Mouse (Mus musculus) lung, postnatal 0 days (tissue): ENCODE results near the gene Usp21. TPM values are rescaled to one million over a fixed set of nuclear protein-coding genes. Genes with fewer than 3 reads are reported as not detected.

Source experiments
- ATAC-seq: fragments of 200-750 bp; cut with Nextera tagmentation; 2 replicates; pipeline ENCODE4 v1.8.0; 2017; ENCODE audit warnings: moderate library complexity
- DNase-seq: peaks from one replicate; pipeline ENCODE4 v3.0.0-alpha.2; 2016; ENCODE audit warnings: low spot score
- H3K27ac ChIP-seq: fragments of 300-500 bp; sonication (generic); 2 replicates; pipeline ENCODE4 v1.5.1; 2014; ENCODE audit warnings: antibody characterized with exemption, mild to moderate bottlenecking, low read length, mixed read lengths
- H3K27me3 ChIP-seq: fragments of 300-500 bp; sonication (generic); replicated peaks from 2 replicates; pipeline ENCODE4 v1.6.1; 2014; ENCODE audit warnings: low read length, mixed read lengths; ENCODE audit not compliant: insufficient read depth
- H3K36me3 ChIP-seq: fragments of 300-500 bp; sonication (generic); 2 replicates; pipeline ENCODE4 v1.6.1; 2014; ENCODE audit warnings: low read length, mixed read lengths; ENCODE audit not compliant: insufficient read depth
- H3K4me1 ChIP-seq: fragments of 300-500 bp; sonication (generic); 2 replicates; pipeline ENCODE4 v1.6.1; 2014; ENCODE audit warnings: antibody characterized with exemption, low read depth, low read length, mixed read lengths; ENCODE audit not compliant: insufficient read depth
- H3K4me2 ChIP-seq: fragments of 300-500 bp; sonication (generic); replicated peaks from 2 replicates; pipeline ENCODE4 v1.6.1; 2014; ENCODE audit warnings: low read depth, mild to moderate bottlenecking, low read length, moderate library complexity, mixed read lengths
- H3K4me3 ChIP-seq: fragments of 300-500 bp; sonication (generic); 2 replicates; pipeline ENCODE4 v1.5.1; 2014; ENCODE audit warnings: low read depth, low read length
- H3K9ac ChIP-seq: fragments of 300-500 bp; sonication (generic); replicated peaks from 2 replicates; pipeline ENCODE4 v1.6.1; 2014; ENCODE audit warnings: low read depth, mild to moderate bottlenecking
- H3K9me3 ChIP-seq: fragments of 300-500 bp; sonication (generic); 2 replicates; pipeline ENCODE4 v1.6.1; 2016; ENCODE audit warnings: low read length, mixed read lengths
- CTCF ChIP-seq: IDR thresholded peaks from 2 replicates; pipeline ENCODE4 v1.5.1; 2016; ENCODE audit warnings: antibody characterized with exemption, mild to moderate bottlenecking
- EP300 ChIP-seq: IDR thresholded peaks from 2 replicates; pipeline ENCODE4 v1.6.1; 2016; ENCODE audit warnings: antibody characterized with exemption, mild to moderate bottlenecking, control low read depth
- WGBS: fragments of 180-500 bp; shearing (Covaris S2); extraction: QIAGEN DNeasy Blood & Tissue Kit; methylation state at CpG from one replicate; pipeline ENCODE4 v1.1.7; 2014; 5-methylcytosine and 5-hydroxymethylcytosine counted together
- polyA plus RNA-seq: library from polyadenylated mRNA; unstranded; fragments of >200 nt; fragmentation: Nextera tagmentation; extraction: Ambion mirVana; gene quantifications from 2 replicates; pipeline ENCODE4 v1.2.1, GENCODE M21; 2015

Gene Usp21
- polyA plus RNA-seq, 1 experiment from 2014 or later, result 38.3 TPM

DNA sequence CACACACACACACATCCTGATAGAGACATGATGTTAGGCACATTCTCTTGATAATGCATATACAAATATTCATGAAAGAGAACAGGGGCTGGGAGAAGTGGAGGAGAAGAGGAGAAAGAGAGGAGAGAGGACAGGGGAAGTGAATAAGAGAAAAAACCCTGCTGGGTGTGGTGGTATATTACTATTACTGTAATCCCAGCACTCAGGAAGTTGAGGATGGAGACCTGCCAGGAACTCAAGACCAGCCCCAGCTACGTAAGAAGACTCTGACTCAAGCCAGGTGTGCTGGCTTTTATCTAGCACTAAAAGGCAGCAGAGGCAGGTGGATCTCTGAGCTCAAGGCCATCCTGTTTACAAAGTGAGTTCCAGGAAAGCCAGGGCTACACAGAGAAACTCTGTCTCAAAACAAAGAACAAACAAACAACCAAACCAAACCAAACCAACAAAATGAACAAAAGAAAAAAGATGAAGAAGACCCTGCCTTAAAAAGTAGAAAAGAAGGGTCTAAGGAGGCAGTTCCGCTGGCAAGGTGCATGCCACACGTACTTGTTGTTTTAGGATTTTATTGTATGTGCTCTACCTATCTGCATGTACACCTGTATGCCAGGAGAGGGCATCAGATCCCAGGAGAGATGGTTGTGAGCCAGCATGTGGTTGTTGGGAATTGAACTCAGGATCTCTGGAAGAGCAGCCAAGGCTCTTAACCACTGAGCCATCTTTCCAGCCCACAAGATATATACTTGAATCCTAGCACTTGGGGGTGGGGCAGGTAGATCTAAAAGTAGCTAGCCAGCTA, 23.9 kb downstream of the Usp21 start:
- DNase-seq (peak; percentile 67), ATAC-seq (peak; percentile 5; the same call in 1 of the 2 replicates)
- no peak overlapping the region for H3K4me2 ChIP-seq
- no peak overlapping the region for H3K4me3 ChIP-seq
- H3K9me3 ChIP-seq, result no peaks in the 10 kb centered on the region
- H3K9ac ChIP-seq, result no peak overlapping the region
- no peaks in the 10 kb centered on the region for H3K27me3 ChIP-seq
- peak overlapping the region; percentile 72 for H3K27ac ChIP-seq
- peaks cover 7% of the 10 kb centered on the region; the same call in 1 of the 2 replicates for H3K4me1 ChIP-seq
- TF ChIP-seq EP300, result 0 out of 2 replicates have a peak, but pooled peaks have one; percentile 25
- peak; percentile 54 for TF ChIP-seq CTCF
- WGBS, result 62% methylated on average over 3 of the region's 3 CpGs
- no peaks in the 10 kb centered on the region for H3K36me3 ChIP-seq

DNA sequence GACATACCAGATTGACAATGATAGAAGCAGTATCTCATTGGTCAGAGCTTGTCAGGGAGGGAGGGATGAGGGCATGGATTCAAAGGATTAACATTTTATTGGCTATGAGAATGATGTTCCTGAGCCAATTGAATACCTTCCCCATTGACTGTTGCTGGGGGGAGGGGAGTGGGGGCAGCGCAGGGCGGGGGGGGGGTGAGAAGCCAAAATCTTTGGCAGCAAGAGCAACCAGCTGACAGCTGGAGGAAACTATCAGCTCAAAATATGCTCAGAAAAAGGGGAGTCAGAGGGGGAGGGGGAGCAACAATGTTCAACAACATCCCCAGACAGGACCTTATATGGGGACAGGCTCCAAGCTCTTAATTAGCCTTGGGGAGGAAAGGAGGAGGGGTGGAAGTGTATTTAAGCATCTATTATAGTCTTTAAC, 24.6 kb downstream of the Usp21 start:
- Histone ChIP-seq H3K9ac (no peak overlapping the region), H3K4me2 (peak overlapping the region; percentile 36; the same call in 1 of the 2 replicates), H3K27ac (peak overlapping the region; percentile 72), H3K4me1 (peaks cover 7% of the 10 kb centered on the region; the same call in 1 of the 2 replicates), H3K9me3 (no peaks in the 10 kb centered on the region), H3K4me3 (no peak overlapping the region), H3K36me3 (no peaks in the 10 kb centered on the region), H3K27me3 (no peaks in the 10 kb centered on the region)
- TF ChIP-seq CTCF, result no peak
- peak; percentile 90 for ATAC-seq
- WGBS, result 0% methylated on average over 1 of the region's 2 CpGs
- DNase-seq, result peak; percentile 94

DNA sequence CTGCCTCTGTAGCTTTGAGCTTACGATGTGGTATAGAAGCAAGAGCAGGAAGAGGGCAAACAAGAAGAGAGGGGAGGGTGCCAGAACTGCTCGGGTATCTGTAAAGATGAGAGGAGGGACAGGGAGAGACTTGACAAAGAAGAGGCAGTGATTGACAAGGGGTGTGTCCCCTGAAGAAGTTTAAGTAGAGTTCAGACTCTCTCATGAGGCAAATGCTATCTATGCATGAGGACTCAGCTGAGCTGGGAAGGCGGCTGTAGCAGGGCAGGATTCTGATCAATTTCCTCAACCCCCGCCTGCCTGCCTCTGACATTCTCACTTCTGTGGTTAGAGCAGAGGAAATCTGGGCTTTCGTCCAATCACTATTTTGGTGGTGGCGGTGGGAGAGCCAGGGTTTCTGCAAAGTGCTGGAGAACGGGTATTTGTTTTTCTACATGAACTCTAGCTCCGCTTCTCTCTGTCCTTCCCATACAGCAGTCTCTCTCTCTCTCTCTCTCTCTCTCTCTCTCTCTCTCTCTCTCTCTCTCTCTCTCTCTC, 25.1 kb downstream of the Usp21 start:
- DNase-seq (peak; percentile 94), ATAC-seq (peak; percentile 75)
- Histone ChIP-seq H3K36me3 (no peaks in the 10 kb centered on the region), H3K4me2 (peak overlapping the region; percentile 36), H3K9me3 (no peaks in the 10 kb centered on the region), H3K4me1 (peaks cover 7% of the 10 kb centered on the region; the same call in 1 of the 2 replicates), H3K4me3 (no peak overlapping the region), H3K27me3 (no peaks in the 10 kb centered on the region), H3K27ac (peak overlapping the region; percentile 63), H3K9ac (no peak overlapping the region)
- TF ChIP-seq EP300 (no peak), CTCF (no peak)
- WGBS, result under 1% methylated on average over 8 of the region's 8 CpGs

GRCm38 (mm10) chr1:171260316-171260715, 27.5 kb downstream of the Usp21 start:
- DNase-seq (peak; percentile 83), ATAC-seq (0 out of 2 replicates have a peak, but pooled peaks have one; percentile 7)
- H3K27ac ChIP-seq, result peak overlapping the region; percentile 34

DNA sequence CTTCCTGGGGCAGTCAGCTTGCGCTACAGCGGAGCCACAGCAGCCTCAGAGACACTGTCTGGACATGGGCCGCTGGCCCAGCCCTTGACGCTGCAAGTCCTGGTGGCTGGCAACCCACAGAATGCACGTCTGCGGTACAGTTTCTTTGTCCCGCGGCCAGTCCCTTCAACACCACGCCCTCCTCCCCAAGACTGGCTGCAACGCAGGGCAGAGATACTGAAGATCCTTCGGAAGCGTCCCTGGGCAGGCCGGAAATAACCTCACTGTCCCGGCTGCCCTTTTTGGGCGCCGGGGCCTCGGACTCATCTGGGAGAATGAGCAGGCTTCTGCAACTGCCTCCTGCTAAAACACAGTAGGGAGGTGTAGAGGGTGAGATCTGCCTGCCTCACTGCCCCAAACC, 28.9 kb downstream of the Usp21 start:
- no peak for TF ChIP-seq EP300
- Histone ChIP-seq H3K4me3 (no peak overlapping the region), H3K4me2 (no peak overlapping the region), H3K9ac (no peak overlapping the region), H3K27me3 (no peaks in the 10 kb centered on the region), H3K9me3 (no peaks in the 10 kb centered on the region), H3K36me3 (no peaks in the 10 kb centered on the region), H3K4me1 (peaks cover 7% of the 10 kb centered on the region; the same call in 1 of the 2 replicates), H3K27ac (no peak overlapping the region)
- ATAC-seq (no peak), DNase-seq (no peak)
- 77% methylated on average over 17 of the region's 17 CpGs for WGBS

More at GRCm38 (mm10) chr1:171260316-171260715, 27.5 kb downstream of the Usp21 start:
- no peak overlapping the region for H3K9ac ChIP-seq
- H3K4me2 ChIP-seq, result no peak overlapping the region
- peaks cover 7% of the 10 kb centered on the region; the same call in 1 of the 2 replicates for H3K4me1 ChIP-seq
- no peak overlapping the region for H3K4me3 ChIP-seq
- H3K36me3 ChIP-seq, result no peaks in the 10 kb centered on the region
- TF ChIP-seq CTCF (no peak), EP300 (peak; percentile 59; the same call in 1 of the 2 replicates)
- H3K9me3 ChIP-seq, result no peaks in the 10 kb centered on the region
- WGBS, result 17% methylated on average over 3 of the region's 3 CpGs
- H3K27me3 ChIP-seq, result no peaks in the 10 kb centered on the region

DNA sequence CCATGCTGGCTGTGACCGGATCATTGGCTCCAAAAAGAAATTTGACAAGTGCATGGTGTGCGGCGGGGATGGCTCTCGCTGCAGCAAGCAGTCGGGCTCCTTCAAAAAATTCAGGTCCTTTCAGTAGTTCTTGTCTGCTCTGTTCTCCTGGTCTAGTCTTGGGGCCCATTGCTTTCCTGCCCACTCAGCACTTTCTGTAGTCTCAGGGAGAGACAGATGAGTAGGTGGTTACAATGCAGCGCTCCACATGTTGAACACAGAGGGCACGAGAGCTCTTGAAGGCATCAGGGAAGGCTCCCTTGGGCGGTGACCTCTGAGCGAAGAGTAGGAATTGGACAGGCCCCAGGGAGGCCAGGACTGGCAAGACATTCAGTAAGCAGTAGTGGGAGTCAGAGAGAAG, 30.0 kb downstream of the Usp21 start:
- H3K9ac ChIP-seq, result no peak overlapping the region; the same call in 1 of the 2 replicates
- ATAC-seq (no peak), DNase-seq (no peak)
- H3K9me3 ChIP-seq, result no peaks in the 10 kb centered on the region
- TF ChIP-seq EP300 (no peak), CTCF (no peak)
- H3K4me1 ChIP-seq, result peaks cover 7% of the 10 kb centered on the region; the same call in 1 of the 2 replicates
- no peak overlapping the region for H3K4me2 ChIP-seq
- no peaks in the 10 kb centered on the region for H3K27me3 ChIP-seq
- H3K27ac ChIP-seq, result no peak overlapping the region
- H3K4me3 ChIP-seq, result no peak overlapping the region
- WGBS, result 84% methylated on average over 9 of the region's 9 CpGs
- no peaks in the 10 kb centered on the region for H3K36me3 ChIP-seq
